8 mouse cellular contexts compared by ENCODE assay signal in the genomic region with DNA sequence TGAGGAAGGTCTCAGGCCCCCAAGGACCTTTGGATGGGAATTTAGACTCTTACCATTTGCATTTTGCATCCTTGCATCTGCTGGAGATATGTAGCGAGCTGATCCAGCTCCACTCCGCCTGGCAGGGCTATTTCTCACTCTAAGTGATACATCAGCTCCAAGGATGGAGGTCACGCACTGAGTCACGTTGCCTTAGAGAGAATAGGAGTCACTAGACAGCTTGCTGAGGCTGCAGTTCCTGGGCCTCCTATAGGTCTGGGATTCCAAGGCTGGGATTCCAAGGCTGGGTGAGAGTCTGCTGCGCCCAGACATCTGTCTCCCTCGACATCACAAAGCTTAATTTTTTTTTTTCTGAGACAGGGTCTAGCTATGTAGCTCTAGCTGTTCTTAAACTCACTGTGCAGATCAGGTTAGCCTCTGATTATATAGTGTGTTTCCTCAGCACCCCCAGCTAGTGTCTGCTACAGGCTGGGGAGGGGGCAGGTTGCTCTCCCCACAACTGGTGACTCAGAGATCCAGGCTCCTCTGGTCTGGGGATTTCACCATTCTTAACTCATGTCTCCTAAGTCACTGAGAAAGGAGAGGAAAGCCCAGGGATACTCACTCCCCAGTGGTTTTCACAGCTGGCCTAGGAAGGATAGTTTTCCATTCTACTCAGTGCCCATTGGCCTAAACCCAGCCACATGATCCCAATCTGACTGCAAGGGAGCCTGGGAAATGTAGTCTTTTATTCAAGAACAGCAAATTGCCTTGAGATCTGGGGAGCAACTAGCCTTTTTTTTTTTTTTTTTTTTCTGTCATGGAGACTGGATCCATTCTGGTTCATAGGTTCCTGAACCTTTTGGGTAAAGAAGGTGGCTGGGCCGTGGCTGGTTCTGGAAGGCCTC.
DNase-seq lines count a peak whose midpoint lies in the region; ATAC-seq and TF ChIP-seq lines count a peak whose summit lies in the region.

No protein-coding gene starts in this region.

- H3K27me3 ChIP-seq in hindbrain, postnatal 0 days (ENCODE audit: insufficient read depth, low read length), result no peaks in the 10 kb centered on the region; the same call in 1 of the 2 replicates

- peak; percentile 47 for DNase-seq in gastrocnemius, adult 18-20 months (ENCODE audit: low spot score)
- no peak for DNase-seq in gastrocnemius, adult 8-10 months (ENCODE audit: low spot score in 2 of 2)
- peak; percentile 62 to 68 for DNase-seq in right cerebral cortex, postnatal 10 days (ENCODE audit: low spot score in 2 of 2)
- DNase-seq in right cerebral cortex, postnatal 36 days (ENCODE audit: low spot score in 2 of 2), result no peak
- DNase-seq in hindbrain, postnatal 0 days (ENCODE audit: low spot score), result peak; percentile 80
- DNase-seq in yolk sac, embryonic 10.5 days (ENCODE audit: low spot score), result peak; percentile 2
- DNase-seq in urinary bladder, postnatal 4 days (ENCODE audit: low spot score in 2 of 2), result no peak
- no peak for DNase-seq in lung, postnatal 14 days

- H3K9ac ChIP-seq in hindbrain, postnatal 0 days (replicated peaks; ENCODE audit: low read length), result no peak overlapping the region

- H3K4me1 ChIP-seq in hindbrain, postnatal 0 days (ENCODE audit: insufficient read depth, low read length), result no peaks in the 10 kb centered on the region

- 71% methylated on average over 7 of the region's 7 CpGs for WGBS in hindbrain, postnatal 0 days

- no peaks in the 10 kb centered on the region for H3K36me3 ChIP-seq in hindbrain, postnatal 0 days (ENCODE audit: insufficient read depth, low read length)

- H3K4me2 ChIP-seq in hindbrain, postnatal 0 days (ENCODE audit: low read depth, low read length), result no peak overlapping the region

- H3K4me3 ChIP-seq in hindbrain, postnatal 0 days (ENCODE audit: low read length), result no peak overlapping the region

- no peak overlapping the region for H3K27ac ChIP-seq in hindbrain, postnatal 0 days

- no peaks in the 10 kb centered on the region for H3K9me3 ChIP-seq in hindbrain, postnatal 0 days (ENCODE audit: low read length)

- TF ChIP-seq CTCF in hindbrain, postnatal 0 days (IDR thresholded peaks at IDR 0.05; ENCODE audit: low read depth), result no peak

- peak; percentile 76 for ATAC-seq in hindbrain, postnatal 0 days

Comparison
In these comparisons a context has a peak if more than half of its experiments do, and no peak if none do; other contexts are left out.
1. DNase-seq: peak in gastrocnemius, adult 18-20 months (single experiment), right cerebral cortex, postnatal 10 days (2 of 2), hindbrain, postnatal 0 days (single experiment) and yolk sac, embryonic 10.5 days (single experiment); none in gastrocnemius, adult 8-10 months (0 of 2), right cerebral cortex, postnatal 36 days (0 of 2), urinary bladder, postnatal 4 days (0 of 2) and lung, postnatal 14 days (single experiment).